Mouse (Mus musculus): ENCODE data around the gene Gskip. TPM values are rescaled to one million over a fixed set of nuclear protein-coding genes. Genes with fewer than 3 reads are reported as not detected.
A peak's percentile ranks its signal among the peaks of the same experiment; 100 is the strongest.

The Gskip gene
- polyA plus RNA-seq, 1 experiment from 2014 or later = 29.4 TPM

GRCm38 (mm10) chr12:105735226-105735888 is 50.7 kb downstream of the Gskip start:
- Histone ChIP-seq H3K9ac (replicated peaks; ENCODE audit: low read length) (no peak overlapping the region), H3K4me1 (ENCODE audit: insufficient read depth, low read length) (no peaks in the 10 kb centered on the region), H3K9me3 (ENCODE audit: low read length) (peaks cover 2% of the 10 kb centered on the region; the same call in 1 of the 2 replicates), H3K27ac (ENCODE audit: low read length) (peak overlapping the region; percentile 44), H3K36me3 (ENCODE audit: insufficient read depth, low read length) (no peaks in the 10 kb centered on the region), H3K27me3 (ENCODE audit: insufficient read depth, low read length) (no peaks in the 10 kb centered on the region), H3K4me3 (ENCODE audit: low read length) (no peak overlapping the region), H3K4me2 (replicated peaks; ENCODE audit: low read depth, low read length) (no peak overlapping the region)
- WGBS = 57% methylated on average over 7 of the region's 7 CpGs
- peak; percentile 46 for ATAC-seq (ENCODE audit: low FRiP score, low TSS enrichment)

GRCm38 (mm10) chr12:105735889-105736251 is 51.2 kb downstream of the Gskip start:
- Histone ChIP-seq H3K4me2 (replicated peaks; ENCODE audit: low read depth, low read length) (no peak overlapping the region), H3K9ac (replicated peaks; ENCODE audit: low read length) (no peak overlapping the region), H3K27ac (ENCODE audit: low read length) (peak overlapping the region; percentile 44), H3K36me3 (ENCODE audit: insufficient read depth, low read length) (no peaks in the 10 kb centered on the region), H3K9me3 (ENCODE audit: low read length) (peaks cover 2% of the 10 kb centered on the region; the same call in 1 of the 2 replicates), H3K4me1 (ENCODE audit: insufficient read depth, low read length) (no peaks in the 10 kb centered on the region), H3K27me3 (ENCODE audit: insufficient read depth, low read length) (no peaks in the 10 kb centered on the region), H3K4me3 (ENCODE audit: low read length) (no peak overlapping the region)
- ATAC-seq (ENCODE audit: low FRiP score, low TSS enrichment) = peak; percentile 72
- 65% methylated on average over 6 of the region's 6 CpGs for WGBS

- ATAC-seq (ENCODE audit: low FRiP score, low TSS enrichment) = no peak
- 53% methylated on average over 15 of the region's 15 CpGs for WGBS
These were observed 53.9 kb downstream of the Gskip start for GRCm38 (mm10) chr12:105738316-105739096.

GRCm38 (mm10) chr12:105739656-105740055 is 55.0 kb downstream of the Gskip start:
- no peaks in the 10 kb centered on the region for H3K36me3 ChIP-seq (ENCODE audit: insufficient read depth, low read length)
- peaks cover 2% of the 10 kb centered on the region; the same call in 1 of the 2 replicates for H3K9me3 ChIP-seq (ENCODE audit: low read length)
- WGBS = 71% methylated on average over 8 of the region's 8 CpGs
- no peak overlapping the region for H3K4me2 ChIP-seq (replicated peaks; ENCODE audit: low read depth, low read length)
- no peak overlapping the region for H3K4me3 ChIP-seq (ENCODE audit: low read length)
- H3K9ac ChIP-seq (replicated peaks; ENCODE audit: low read length) = no peak overlapping the region
- no peak overlapping the region for H3K27ac ChIP-seq (ENCODE audit: low read length)
- H3K4me1 ChIP-seq (ENCODE audit: insufficient read depth, low read length) = no peaks in the 10 kb centered on the region
- ATAC-seq (ENCODE audit: low FRiP score, low TSS enrichment) = no peak
- no peaks in the 10 kb centered on the region for H3K27me3 ChIP-seq (ENCODE audit: insufficient read depth, low read length)

More at GRCm38 (mm10) chr12:105738316-105739096, 53.9 kb downstream of the Gskip start:
- Histone ChIP-seq H3K4me3 (ENCODE audit: low read length) (no peak overlapping the region), H3K36me3 (ENCODE audit: insufficient read depth, low read length) (no peaks in the 10 kb centered on the region), H3K27me3 (ENCODE audit: insufficient read depth, low read length) (no peaks in the 10 kb centered on the region), H3K9me3 (ENCODE audit: low read length) (peaks cover 2% of the 10 kb centered on the region; the same call in 1 of the 2 replicates), H3K4me2 (replicated peaks; ENCODE audit: low read depth, low read length) (no peak overlapping the region), H3K4me1 (ENCODE audit: insufficient read depth, low read length) (no peaks in the 10 kb centered on the region), H3K9ac (replicated peaks; ENCODE audit: low read length) (no peak overlapping the region), H3K27ac (ENCODE audit: low read length) (no peak overlapping the region)

DNA sequence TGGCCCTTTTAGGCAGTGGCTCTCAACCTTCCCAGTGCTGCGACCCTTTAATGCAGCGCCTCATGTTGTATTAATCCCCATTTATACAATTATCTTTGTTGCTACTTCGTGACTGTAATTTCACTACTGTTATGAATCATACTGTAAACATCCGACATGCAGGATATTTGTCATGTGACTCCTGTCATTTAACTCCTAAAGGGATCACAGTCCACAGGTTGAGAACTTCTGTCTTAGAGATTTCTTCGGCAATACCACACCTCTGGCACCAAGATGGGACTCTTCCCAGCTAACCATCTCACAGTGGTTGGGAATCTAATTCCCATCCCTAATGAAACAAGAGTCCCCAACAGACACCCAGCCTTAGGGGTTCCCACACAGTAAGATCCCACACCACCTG is 63.5 kb downstream of the Gskip start:
- no peak overlapping the region for H3K4me3 ChIP-seq (ENCODE audit: low read length)
- no peaks in the 10 kb centered on the region for H3K9me3 ChIP-seq (ENCODE audit: low read length)
- ATAC-seq (ENCODE audit: low FRiP score, low TSS enrichment) = no peak
- 84% methylated on average over 5 of the region's 5 CpGs for WGBS
- H3K27ac ChIP-seq (ENCODE audit: low read length) = no peak overlapping the region
- H3K4me2 ChIP-seq (replicated peaks; ENCODE audit: low read depth, low read length) = no peak overlapping the region
- H3K36me3 ChIP-seq (ENCODE audit: insufficient read depth, low read length) = no peaks in the 10 kb centered on the region
- H3K27me3 ChIP-seq (ENCODE audit: insufficient read depth, low read length) = no peaks in the 10 kb centered on the region
- H3K4me1 ChIP-seq (ENCODE audit: insufficient read depth, low read length) = no peaks in the 10 kb centered on the region
- H3K9ac ChIP-seq (replicated peaks; ENCODE audit: low read length) = no peak overlapping the region

Other genes starting within 250 kb of the Gskip start
- 1.3 and 1.4 TPM in 2 replicates for gene D430019H16Rik, start 231.0 kb upstream of the Gskip start, polyA plus RNA-seq (2015; fragmentation: Nextera tagmentation; extraction: Ambion mirVana)
- 1.7 and 1.9 TPM in 2 replicates for gene Bdkrb2, start 121.6 kb upstream of the Gskip start, polyA plus RNA-seq (2015; fragmentation: Nextera tagmentation; extraction: Ambion mirVana)
- not detected in 2 replicates for gene Bdkrb1, start 81.7 kb upstream of the Gskip start, polyA plus RNA-seq (2015; fragmentation: Nextera tagmentation; extraction: Ambion mirVana)
- gene Atg2b, start 382 bp downstream of the Gskip start, polyA plus RNA-seq (2015; fragmentation: Nextera tagmentation; extraction: Ambion mirVana) = 12.3 and 12.4 TPM in 2 replicates
- 1.1 and 1.4 TPM in 2 replicates for gene Ak7, start 21.1 kb downstream of the Gskip start, polyA plus RNA-seq (2015; fragmentation: Nextera tagmentation; extraction: Ambion mirVana)
- 191 and 197 TPM in 2 replicates for gene Papola, start 99.9 kb downstream of the Gskip start, polyA plus RNA-seq (2015; fragmentation: Nextera tagmentation; extraction: Ambion mirVana)